Mouse (Mus musculus) neutrophil, adult 5-6 weeks (primary cell): ENCODE data around the gene Apba3. TPM values are rescaled to one million over a fixed set of nuclear protein-coding genes. Genes with fewer than 3 reads are reported as not detected.

Experiments
- ATAC-seq: fragments of 151-379, 151-347 bp; 2 replicates; pipeline ENCODE4 v1.8.0; 2017; ENCODE audit warnings: mild to moderate bottlenecking, moderate TSS enrichment; ENCODE audit not compliant: insufficient number of reproducible peaks, poor library complexity, low FRiP score, severe bottlenecking; ENCODE audit errors: extremely low read depth
- total RNA-seq: library from RNA; stranded (forward); fragments of 200-1000 nt; gene quantifications from 2 replicates; pipeline ENCODE4 v1.2.3, GENCODE M21; 2017

Gene Apba3
- total RNA-seq, 1 experiment from 2014 or later: 24.0 TPM

GRCm38 (mm10) chr10:81301321-81301720, 34.6 kb downstream of the Apba3 start:
- ATAC-seq: no peak

DNA sequence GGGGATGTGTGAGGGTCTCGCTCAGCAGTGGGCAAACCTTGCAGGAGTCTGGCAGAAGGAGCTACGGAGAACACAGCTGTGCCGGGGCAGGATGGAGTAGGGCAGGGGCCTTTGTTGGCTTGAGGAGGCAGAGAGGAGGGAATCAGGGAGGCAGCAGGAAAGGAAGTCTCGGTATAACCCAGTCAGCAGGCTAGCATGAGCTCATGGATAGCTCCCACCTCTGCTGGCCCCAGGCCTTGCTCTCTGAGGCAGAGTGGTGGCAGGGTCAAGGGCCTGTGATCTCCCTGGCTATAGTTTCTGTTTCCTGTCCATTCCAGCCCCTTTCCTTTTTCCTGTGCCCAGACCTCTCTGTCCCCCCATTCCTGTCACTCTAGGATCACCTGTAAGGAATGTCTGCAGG, 35.5 kb downstream of the Apba3 start:
- no peak for ATAC-seq

DNA sequence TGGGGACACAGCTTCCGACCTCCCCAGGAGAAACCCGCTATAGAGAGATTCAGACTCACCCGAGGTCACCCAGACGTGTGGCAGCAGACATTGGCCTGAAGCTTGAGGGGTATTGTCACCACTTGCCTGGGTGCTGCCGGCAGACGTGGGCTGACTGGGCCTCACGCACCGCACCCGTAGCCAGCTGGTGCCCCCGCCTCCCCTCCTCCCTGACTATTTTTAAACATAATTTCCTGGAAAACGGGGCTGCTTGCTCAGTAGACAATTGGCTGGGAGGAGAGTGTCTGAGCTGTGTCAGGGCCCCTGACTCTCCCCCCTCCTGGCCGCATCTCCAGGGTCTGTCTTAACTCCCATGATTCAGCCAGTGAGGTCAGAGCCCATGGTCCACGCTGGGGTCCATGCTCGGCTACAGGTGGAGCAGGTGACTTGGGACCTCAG, 36.0 kb downstream of the Apba3 start:
- ATAC-seq: no peak

DNA sequence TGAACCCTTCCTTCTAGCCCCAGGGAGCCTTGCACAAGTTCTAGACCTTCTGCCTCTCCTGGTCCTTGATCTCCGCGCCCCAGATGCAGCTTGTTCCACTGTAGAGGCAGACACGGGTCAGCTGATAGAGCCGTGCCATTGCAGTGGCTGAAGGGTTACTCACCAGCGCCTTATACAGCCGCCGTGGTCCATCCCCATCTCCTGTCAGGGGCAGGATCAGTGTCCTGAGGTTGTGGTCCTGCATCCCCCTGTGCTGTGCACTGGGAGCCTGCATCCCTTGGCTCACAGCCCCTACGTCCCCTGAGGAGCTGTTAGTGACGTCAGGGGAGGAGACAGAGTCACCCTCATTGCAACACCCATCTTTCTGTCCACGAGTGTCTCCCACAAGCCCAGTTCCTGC, 36.5 kb downstream of the Apba3 start:
- ATAC-seq: no peak

DNA sequence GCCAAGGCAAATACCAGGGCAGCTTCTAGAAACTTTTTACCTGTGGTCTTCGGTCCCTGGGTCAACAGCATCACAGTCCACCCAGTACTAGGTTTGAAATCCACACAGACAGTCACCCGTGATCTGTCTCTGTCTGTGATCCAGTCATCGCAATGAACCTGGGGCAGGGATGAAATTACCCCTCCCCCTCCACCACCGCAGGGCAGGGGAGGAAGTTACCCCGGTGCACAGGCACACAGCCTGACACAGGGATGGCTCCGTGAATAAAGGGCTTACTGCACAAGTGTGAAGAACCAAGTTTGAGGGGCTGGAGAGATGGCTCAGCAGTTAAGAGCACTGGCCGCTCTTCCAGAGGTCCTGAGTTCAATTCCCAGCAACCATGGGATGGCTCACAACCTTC, 37.0 kb downstream of the Apba3 start:
- no peak; the same call in 1 of the 2 replicates for ATAC-seq

GRCm38 (mm10) chr10:81304597-81305238, 38.0 kb downstream of the Apba3 start:
- ATAC-seq: peak; percentile 67

GRCm38 (mm10) chr10:81305663-81306062, 38.9 kb downstream of the Apba3 start:
- no peak for ATAC-seq

- ATAC-seq: no peak
Measured at GRCm38 (mm10) chr10:81306173-81306668, 39.5 kb downstream of the Apba3 start.

- ATAC-seq: no peak
Measured at GRCm38 (mm10) chr10:81306837-81307682, 40.3 kb downstream of the Apba3 start.

GRCm38 (mm10) chr10:81309571-81309970, 42.8 kb downstream of the Apba3 start:
- ATAC-seq: no peak

GRCm38 (mm10) chr10:81313581-81313980, 46.8 kb downstream of the Apba3 start:
- ATAC-seq: no peak

- ATAC-seq: no peak
Measured at GRCm38 (mm10) chr10:81314201-81314600, 47.4 kb downstream of the Apba3 start.

DNA sequence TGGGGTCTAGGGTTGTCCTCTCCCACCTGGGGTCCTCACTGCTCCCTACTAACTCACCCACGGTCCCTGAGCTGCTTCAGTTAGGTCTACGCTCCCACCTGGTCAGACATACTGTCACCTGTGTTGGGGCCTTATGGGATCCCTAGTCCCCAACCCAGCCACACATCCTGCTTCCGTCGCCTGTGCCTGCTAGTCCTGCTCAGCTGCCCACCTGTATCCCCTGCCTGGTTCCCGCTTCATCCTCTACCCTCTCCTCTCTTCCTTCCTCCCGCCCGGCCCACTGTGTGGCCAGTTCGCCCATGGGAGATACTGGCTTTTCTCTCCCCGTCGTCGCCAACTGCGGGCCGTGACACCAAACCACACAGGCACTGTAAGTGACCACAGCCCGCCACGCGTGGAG, 48.8 kb downstream of the Apba3 start:
- no peak for ATAC-seq

GRCm38 (mm10) chr10:81316338-81317060, 49.7 kb downstream of the Apba3 start:
- no peak for ATAC-seq

- no peak for ATAC-seq
Measured at GRCm38 (mm10) chr10:81317273-81317672, 50.5 kb downstream of the Apba3 start.

- ATAC-seq: no peak
Measured at GRCm38 (mm10) chr10:81318589-81319329, 52.0 kb downstream of the Apba3 start.

- ATAC-seq: no peak
Measured at GRCm38 (mm10) chr10:81319330-81319699, 52.6 kb downstream of the Apba3 start.

DNA sequence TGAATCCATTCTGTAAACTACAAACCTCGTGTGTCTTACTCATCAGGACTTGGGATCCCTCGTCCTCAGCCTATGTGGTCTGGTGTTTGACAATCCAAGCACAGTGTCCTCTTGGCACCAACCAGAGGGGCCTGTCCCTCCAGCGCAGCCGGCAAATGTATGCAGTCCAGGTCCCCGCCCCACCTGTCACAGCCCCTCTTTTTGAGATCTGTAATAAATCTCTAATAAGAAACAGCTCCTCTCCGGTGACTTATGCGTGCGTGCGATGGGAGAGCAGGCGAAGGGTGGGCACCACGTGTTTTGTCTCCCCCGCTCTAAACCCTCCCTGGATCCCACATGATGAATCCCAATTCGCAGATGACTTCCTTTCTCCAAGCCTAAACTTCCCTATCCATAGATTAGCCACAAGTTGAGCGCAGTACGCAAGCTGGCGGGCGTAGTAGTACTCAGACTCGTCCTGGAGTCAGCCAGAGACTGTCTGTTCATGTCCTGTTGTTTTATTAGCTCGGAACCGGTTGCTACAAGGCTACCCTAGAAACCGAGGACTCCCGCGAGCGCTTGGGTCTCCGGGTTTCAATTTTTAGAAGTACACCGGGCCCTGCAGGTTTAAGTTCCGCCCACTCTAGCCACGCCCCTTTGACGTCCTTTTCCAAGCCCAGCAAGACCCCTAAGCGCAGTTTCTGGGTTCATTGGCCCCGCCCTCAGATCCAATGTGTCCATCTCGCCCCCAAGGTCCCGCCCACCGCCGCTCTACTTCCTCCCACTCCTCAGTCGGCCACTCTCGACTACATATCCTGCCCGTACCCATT, 53.2 kb downstream of the Apba3 start:
- no peak; the same call in 1 of the 2 replicates for ATAC-seq
